Mouse (Mus musculus): ENCODE results near the gene Bzw1.

Bzw1 gene

DNA sequence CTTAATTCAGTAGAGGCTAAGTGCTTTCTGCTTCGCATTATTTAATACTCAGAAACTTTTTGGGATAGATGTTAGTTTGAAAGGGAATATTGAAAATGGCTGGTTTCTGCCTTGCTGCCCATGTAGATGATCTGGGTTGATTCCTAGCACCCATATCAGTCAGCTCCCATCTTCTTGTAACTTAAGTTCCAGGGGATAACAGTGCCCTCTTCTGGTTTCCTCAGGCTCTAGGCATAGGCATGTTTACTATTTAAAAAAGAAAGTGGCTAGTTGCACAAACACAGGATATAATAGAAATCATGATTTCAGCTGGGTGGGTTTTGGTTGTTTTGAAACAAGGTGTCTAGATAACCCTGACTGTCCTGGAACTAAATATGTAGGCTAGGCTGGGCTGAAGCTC, 3.5 kb downstream of the Bzw1 start:
- no peak for DNase-seq (ENCODE audit: low read depth)

DNA sequence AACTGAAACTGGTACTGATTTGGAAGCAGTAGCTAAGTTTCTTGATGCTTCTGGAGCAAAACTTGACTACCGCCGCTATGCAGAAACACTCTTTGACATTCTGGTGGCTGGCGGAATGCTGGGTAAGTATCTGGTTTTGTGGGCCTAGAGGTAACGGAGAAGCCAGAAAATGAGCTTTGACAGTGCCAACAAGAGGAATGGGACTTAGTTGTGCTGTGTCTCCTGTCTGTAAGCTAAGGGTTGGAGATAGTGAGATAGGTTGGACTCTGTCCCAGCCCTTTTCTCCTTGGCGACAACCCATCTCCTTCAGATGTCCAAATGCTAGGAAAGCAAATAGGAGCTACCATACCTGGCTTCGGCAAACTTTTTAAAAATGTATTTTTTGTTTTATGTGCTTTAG, 5.0 kb downstream of the Bzw1 start:
- no peak for DNase-seq (ENCODE audit: low read depth)

DNA sequence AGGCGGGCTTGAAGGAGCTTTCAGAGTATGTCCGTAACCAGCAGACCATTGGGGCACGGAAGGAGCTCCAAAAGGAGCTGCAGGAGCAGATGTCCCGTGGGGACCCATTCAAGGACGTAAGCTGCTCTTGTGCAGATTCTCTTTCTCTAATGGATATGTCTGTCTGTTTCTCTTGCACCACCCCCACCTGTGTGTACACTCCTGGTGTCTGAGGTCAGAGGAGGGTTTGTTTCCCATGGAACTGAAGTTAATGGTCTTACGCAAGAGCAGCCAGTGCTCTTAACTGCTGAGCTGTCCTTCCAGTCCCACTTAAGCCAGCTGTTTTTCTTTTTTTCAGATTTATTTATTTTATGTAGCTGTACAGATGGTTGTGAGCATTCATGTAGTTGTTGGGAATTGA, 8.7 kb downstream of the Bzw1 start:
- DNase-seq (ENCODE audit: low read depth): no peak

DNA sequence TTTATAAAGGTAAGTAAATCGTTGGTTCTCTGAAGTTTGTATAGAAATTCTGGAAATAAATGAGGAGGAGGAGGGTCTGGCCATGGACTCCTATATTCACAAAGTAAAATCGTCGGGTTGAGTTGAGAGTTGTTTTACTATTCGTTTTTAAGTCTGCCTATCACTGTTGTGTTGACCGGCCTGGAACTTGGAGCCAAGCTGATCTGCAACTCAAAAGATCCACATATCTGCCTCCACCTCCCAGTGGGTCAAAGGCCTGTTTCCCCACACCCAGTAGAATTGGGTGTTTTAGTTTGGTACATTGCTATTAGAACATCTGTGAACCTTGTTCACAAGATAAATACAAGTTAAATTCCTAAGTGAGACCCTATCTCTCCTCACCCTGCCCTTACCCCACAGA, 11.0 kb downstream of the Bzw1 start:
- no peak for DNase-seq (ENCODE audit: low read depth)

DNA sequence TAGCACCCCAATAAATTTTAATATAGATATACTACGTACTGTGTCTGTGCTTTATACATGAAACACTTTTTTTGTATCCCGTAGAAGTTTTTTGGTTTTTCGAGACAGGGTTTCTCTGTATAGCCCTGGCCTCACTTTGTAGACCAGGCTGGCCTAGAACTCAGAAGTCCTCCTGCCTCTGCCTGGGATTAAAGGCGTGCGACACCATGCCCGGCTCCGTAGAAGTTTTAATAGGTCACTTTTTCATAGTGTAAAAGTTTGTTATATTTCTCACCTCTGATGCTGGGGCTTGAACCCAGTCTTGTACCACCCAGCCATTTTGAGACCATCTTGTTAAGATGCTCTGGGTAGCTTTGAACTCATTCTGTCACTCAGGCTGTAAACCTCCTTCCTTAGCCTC, 14.6 kb downstream of the Bzw1 start:
- DNase-seq (ENCODE audit: low read depth): no peak

DNA sequence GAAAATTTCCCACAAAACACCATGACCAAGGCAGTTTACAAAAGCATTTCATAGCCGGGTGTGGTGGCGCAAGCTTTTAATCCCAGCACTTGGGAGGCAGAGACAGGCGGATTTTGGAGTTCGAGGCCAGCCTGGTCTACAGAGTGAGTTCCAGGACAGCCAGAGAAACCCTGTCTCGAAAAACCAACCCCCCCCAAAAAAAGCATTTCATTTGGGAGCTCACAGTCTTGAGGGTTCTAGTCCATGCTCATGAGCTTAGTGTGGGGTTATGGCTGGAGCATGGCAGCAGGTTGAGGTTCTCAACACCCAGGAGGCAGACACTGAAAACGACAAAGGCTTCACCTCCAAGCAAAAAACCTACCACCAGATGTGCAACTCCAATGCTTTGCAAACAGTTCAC, 15.4 kb downstream of the Bzw1 start:
- DNase-seq (ENCODE audit: low read depth): no peak

DNA sequence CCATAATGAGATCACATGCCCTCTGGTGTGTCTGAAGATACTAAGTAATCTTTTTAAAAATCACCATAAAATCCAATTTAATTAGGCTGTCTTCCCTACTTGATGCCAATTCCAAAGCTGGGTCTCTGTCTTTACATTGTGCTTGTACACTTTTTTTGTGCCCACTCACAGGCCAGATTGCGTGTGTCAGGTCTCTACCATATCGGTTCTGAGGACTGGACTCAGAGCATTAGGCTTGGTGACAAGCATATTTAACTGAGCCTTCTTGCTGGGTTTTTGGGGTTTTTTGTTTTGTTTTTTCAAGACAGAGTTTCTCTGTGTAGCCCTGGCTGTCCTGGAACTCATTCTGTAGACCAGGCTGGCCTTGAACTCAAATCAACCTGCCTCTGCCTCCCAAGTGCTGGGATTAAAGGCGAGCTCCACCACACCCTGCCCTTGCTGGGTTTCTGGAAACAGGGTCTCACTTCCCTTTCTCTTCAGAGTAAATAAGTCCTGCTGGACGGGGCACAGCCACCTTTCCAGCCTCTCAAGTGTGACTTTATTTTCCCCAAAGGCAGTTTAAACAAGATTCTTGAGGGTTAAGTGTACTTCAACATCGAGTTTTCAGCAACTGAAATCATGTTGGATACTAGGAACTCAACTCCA, 17.0 kb downstream of the Bzw1 start:
- no peak for DNase-seq (ENCODE audit: low read depth)

DNA sequence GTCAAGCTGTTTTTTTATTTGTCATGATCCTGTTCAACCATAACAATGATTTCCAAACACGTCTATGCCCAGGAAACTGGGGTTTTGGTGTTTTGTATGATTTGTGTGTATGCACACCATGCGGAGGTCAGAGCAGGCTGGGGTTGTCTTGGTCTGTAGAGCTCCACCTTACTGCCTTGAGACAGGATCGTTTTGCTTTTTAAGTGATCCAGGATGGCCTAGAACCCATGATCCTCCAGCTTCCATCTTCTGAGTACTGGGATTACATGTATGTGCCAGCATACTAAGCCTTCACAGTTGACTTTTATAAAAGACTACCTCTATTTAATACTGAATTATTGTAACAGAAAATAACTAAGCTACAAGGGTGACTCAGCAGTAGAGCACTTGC, 17.5 kb downstream of the Bzw1 start:
- no peak for DNase-seq (ENCODE audit: low read depth)

DNA sequence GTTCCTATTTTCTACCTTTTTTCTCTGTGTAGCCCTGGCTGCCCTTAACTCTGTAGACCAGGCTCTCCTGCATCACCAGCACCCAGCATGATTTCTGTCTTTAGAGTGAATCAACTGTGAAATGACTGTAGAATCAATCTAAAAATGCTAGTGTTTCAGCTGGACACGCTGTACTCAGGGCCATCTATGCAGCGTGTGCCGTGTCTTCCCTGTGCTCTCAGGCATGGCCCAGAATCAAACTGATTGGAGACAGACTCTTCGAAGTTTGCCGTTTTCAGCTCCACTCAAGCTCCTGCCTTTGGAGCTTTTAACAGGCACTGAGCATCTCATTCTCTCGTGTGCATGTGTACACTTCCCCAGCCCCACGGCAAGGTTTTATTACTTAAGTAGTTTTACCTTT, 18.1 kb downstream of the Bzw1 start:
- DNase-seq (ENCODE audit: low read depth): no peak

DNA sequence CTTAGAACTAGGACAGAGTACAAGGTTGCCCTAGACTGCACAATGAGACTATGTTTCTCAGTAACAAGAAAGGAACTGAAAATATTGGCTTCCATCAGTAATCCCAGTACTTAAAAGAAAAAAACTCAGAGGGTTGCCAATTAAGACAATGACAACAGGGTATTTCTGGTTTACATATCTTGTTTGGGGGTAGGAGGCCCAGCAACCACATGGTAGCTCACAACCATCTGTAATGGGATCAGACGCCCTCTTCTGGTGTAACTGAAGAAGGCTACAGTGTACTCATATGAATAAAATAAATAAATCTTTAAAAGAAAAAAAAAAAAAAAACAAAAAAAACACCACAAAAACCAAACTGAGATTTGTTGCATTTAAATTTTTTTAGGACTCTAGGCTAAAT, 22.7 kb downstream of the Bzw1 start:
- DNase-seq (ENCODE audit: low read depth): no peak

DNA sequence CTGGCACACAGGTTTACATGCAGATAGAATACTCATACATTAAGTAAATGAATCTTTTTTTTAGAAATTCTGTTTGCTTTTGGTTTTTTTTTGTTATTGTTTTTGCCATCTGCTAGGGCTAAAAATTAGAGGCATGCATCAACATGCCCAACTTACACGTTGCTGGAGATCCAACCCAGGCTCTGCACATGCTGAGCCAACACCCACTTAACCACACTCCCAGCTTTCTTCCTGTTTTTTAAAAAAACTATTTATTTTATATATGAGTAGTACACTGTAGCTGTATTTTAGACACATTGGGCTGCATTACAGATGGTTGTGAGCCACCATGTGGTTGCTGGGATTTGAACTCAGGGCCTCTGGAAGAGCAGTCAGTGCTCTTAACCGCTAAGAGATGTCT, 23.4 kb downstream of the Bzw1 start:
- no peak for DNase-seq (ENCODE audit: low read depth)

DNA sequence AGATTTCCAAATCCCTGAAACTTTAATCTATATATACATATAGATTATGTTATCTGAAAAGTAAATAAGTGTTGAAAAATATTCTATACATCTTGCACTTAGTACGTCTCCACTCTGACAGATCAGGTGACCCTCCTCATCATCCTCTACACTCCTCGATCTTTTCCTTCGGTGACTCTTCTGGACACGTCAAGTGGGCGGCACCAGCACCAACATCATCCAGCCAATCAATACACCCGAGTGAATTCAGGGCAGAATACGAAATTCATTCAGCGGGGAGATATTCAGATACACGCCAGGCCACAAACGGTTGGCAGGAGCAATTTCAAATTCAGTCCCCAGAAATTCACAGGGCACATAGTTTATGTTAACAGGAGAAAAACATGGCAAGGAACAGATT, 27.3 kb downstream of the Bzw1 start:
- no peak for DNase-seq (ENCODE audit: low read depth)

DNA sequence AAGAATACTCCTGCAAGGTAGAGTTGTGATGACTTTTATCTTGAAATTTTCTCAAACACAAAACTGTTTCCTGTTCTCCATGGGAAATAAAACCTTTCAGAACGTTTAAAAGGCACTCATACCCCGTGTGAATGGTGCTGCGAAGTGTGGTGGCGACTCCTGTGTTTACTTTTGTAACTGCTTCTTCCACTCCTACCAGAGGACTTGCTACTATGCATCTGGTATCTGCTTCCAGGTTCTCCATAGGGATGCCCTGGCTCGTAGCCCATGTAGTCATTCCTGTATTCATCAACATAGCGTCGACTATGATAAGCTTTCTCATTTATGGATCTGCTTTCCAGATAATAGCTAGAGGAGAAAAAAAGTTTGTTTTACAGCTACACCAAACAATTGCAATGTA, 28.3 kb downstream of the Bzw1 start:
- no peak for DNase-seq (ENCODE audit: low read depth)

DNA sequence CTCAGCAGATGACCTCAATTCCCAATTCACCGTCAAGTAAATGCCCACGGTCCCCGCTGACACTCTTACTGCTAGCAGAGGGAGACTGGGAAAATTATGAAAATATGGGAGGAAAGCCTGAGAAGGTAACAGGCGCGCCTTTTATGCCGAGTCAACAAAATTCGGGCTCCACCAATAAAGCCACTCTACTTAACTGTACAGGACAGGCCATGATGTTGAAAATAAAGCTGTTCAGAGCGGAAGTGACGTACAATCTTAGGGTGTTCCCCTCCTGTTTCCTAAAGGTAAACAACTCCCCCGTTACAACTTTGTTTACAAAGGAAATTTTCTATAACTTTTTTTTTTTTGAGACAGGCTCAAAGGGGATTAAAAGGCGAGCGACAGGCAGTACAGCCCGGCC, 30.2 kb downstream of the Bzw1 start:
- peak; percentile 56 for DNase-seq (ENCODE audit: low read depth)

DNA sequence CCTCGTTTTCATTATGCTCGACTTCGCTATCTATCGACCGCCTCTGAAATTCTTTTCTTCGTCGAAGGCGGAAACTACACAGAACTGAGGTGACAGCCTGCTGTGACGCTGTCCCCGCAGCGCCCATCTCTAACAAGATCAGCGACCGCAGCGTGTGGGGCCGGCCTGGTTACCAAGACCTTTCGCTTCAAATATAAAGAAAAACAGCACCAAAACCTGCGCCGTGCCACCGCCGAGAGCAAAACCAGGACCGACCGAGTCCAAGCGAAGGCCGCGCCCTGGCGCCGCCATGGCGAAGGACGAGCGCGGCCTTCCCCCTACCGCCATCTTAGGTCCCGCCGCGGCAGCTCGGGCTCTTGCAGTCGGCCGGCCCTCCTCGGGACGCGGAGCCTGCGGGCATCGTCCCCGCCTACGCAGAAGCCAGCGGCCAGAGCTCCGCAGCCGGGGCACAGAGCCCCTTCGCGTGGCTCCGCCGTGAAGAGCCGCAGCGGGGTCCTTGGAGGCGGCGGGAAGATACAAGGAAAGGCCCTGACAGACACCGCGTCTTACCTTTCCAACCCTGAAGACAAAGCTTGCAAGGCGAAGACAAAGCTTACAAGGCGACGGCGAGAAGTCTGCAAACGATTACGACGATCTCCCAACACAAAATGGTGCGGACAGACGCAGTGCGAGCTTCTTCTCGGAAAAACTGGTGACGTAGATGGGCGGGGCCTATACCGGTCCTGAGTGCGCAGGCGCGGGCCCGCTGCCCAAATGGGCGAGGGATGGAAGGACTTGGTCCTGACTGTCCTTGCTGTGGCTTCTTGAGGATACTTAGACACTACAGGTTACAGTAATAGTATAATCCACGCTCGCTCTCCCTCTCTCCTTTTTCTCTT, 30.9 kb downstream of the Bzw1 start, which contains the start of gene Clk1:
Gene Clk1, minus strand, starts transcription at position 696 of the 878 bp plus-strand sequence.
- peak; percentile 87 for DNase-seq (ENCODE audit: low read depth)

DNA sequence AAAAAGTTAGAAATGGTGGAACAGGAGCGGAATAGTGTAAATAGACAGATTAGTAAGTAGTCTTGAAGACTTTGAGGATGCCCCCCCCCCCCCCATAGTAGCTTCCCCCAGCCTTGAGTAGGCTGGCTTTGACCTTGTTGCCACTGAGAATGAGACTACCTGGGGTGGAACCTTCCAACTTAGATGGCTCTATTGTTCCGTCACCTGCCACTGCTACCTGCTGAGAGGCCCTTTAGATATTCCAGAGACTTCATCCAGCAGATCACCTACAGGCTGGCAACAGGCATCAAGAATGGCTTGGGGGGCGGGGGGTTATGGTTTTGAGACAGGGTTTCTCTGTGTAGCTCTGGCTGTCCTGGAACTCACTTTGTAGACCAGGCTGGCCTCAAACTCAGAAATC, 31.9 kb downstream of the Bzw1 start:
- DNase-seq (ENCODE audit: low read depth): no peak

DNA sequence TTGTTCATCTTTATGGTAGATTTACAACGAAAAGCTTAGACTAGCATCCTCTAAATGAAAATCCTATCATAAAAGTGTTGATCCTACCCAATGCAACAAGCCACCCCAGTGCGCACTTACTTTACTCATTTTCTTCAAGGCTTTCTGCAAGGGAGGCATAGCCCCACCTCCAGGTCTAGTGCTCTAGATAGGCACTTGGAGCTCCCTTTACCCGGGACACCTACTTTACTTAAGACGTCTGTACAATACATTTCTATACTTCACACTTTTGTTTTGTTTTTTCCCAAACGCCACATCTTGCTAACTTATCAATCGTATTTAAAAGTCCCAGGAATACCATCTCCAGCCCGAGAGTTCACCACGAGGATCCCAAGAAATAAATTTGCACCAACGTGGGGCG, 52.0 kb downstream of the Bzw1 start:
- DNase-seq (ENCODE audit: low read depth): no peak

DNA sequence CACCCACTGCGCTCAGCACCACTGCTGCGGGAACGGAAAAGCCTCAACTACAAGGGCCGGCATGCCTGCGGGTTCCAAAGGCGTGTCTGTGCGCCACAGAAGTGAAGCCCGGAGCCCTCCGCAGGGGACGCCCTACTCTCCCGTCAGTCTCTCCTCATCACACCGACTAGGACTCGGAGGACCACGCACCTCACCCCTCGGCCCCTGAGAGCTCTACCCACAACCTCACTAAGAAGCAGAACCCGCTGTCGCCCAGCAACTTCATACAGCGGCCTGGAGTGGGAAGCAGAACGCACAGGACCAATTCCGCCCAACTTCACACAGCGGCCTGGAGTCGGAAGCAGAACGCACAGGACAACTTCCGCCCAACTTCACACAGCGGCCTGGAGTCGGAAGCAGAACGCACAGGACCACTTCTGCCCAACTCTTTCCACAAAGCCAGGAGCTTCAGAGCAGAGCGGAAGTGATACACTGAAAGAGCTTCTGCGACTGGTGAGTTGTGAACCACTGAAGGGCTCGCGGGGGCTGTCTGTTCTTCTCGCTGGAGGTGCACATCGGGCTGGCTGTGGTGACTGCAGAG, 52.5 kb downstream of the Bzw1 start, which contains the start of the genes Nif3l1 and Ppil3:
Gene Nif3l1, plus strand, starts transcription at position 9 of the 580 bp plus-strand sequence.
Gene Ppil3, minus strand, starts transcription at position 344 of the 580 bp plus-strand sequence.
- peak; percentile 77 for DNase-seq (ENCODE audit: low read depth)

DNA sequence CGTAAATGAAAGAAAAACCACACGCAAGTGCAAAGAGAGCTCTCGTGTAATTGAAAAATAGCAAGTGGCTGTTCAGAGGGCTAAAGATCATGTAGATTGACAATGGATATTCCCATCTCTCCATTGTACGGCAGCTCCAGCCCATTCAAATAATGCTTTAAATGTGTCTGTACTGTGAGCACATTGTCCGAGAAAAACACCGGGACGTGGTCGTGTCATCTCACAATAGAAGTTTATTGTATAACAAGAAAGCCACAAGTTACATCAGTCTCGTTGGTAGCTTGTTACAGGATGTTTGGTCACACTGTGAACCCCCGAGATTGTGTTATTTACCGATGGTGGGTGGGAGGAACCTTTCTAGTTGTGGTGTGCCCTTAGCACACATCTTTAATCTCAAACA, 53.2 kb downstream of the Bzw1 start:
- DNase-seq (ENCODE audit: low read depth): no peak

DNA sequence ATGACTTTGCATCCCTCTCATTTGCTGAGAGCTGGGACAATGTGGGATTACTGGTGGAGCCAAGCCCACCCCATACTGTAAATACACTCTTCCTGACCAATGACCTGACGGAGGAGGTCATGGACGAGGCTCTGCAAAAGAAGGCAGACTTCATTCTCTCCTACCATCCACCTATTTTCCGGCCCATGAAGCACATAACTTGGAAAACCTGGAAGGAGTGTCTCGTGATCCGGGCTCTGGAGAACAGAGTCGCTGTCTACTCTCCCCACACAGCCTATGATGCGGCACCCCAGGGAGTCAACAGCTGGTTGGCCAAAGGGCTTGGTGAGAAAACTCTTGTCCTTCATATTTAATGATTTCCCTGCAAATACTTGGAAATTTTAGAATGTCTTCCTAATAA, 55.1 kb downstream of the Bzw1 start:
- no peak for DNase-seq (ENCODE audit: low read depth)

DNA sequence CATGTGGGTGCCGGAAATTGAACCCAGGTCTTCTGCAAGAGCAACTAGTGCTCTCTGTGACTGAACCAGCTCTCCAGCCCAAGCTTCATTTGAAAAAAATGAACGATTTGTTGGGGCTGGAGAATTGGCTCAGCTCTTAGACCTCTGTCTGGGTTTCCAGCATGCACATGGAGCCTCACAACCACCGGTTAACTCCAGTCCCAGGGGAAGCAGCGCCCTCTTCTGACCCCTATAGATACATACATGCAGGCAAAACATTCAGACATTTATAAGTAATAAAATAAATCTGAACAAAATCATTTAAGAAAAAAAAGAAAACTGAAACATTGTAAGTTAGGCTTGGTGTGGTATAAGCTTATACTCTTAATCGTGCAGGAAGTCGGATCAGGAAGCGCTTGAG, 55.7 kb downstream of the Bzw1 start:
- DNase-seq (ENCODE audit: low read depth): no peak

DNA sequence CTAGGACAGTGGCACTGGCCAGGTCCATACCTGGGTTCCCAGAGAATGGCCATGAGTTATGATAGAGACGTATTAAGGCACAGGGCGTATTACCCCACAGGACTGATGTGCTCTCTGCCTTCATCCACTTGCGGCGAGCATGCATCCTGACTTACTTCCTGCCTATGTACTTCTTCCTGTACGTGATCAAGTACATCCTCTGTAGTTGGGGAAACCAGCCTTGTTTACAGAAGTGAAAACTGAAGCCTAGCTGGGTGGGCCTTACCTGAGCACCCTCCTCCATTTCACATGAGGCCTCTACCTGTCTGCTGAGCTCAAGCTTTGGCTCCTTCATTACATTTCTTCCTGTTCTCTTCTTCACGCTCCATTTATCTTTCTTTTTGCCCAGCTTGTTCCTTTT, 61.6 kb downstream of the Bzw1 start:
- DNase-seq (ENCODE audit: low read depth): no peak

All from c-Kit-positive CD71-negative TER-119-negative erythroid progenitor cells, embryonic 14.5 days (primary cell).